Mouse (Mus musculus) lung, postnatal 0 days (tissue): ENCODE measurements around the gene Kndc1. TPM values are rescaled to one million over a fixed set of nuclear protein-coding genes. Genes with fewer than 3 reads are reported as not detected.
A peak's percentile ranks its signal among the peaks of the same experiment; 100 is the strongest.

ENCODE experiments used
- ATAC-seq: fragments of 200-750 bp; cut with Nextera tagmentation; 2 replicates; pipeline ENCODE4 v1.8.0; 2017; ENCODE audit warnings: moderate library complexity
- DNase-seq: peaks from one replicate; pipeline ENCODE4 v3.0.0-alpha.2; 2016; ENCODE audit warnings: low spot score
- H3K27ac ChIP-seq: fragments of 300-500 bp; sonication (generic); 2 replicates; pipeline ENCODE4 v1.5.1; 2014; ENCODE audit warnings: antibody characterized with exemption, mild to moderate bottlenecking, low read length, mixed read lengths
- H3K27me3 ChIP-seq: fragments of 300-500 bp; sonication (generic); replicated peaks from 2 replicates; pipeline ENCODE4 v1.6.1; 2014; ENCODE audit warnings: low read length, mixed read lengths; ENCODE audit not compliant: insufficient read depth
- H3K36me3 ChIP-seq: fragments of 300-500 bp; sonication (generic); 2 replicates; pipeline ENCODE4 v1.6.1; 2014; ENCODE audit warnings: low read length, mixed read lengths; ENCODE audit not compliant: insufficient read depth
- H3K4me1 ChIP-seq: fragments of 300-500 bp; sonication (generic); 2 replicates; pipeline ENCODE4 v1.6.1; 2014; ENCODE audit warnings: antibody characterized with exemption, low read depth, low read length, mixed read lengths; ENCODE audit not compliant: insufficient read depth
- H3K4me2 ChIP-seq: fragments of 300-500 bp; sonication (generic); replicated peaks from 2 replicates; pipeline ENCODE4 v1.6.1; 2014; ENCODE audit warnings: low read depth, mild to moderate bottlenecking, low read length, moderate library complexity, mixed read lengths
- H3K4me3 ChIP-seq: fragments of 300-500 bp; sonication (generic); 2 replicates; pipeline ENCODE4 v1.5.1; 2014; ENCODE audit warnings: low read depth, low read length
- H3K9ac ChIP-seq: fragments of 300-500 bp; sonication (generic); replicated peaks from 2 replicates; pipeline ENCODE4 v1.6.1; 2014; ENCODE audit warnings: low read depth, mild to moderate bottlenecking
- H3K9me3 ChIP-seq: fragments of 300-500 bp; sonication (generic); 2 replicates; pipeline ENCODE4 v1.6.1; 2016; ENCODE audit warnings: low read length, mixed read lengths
- CTCF ChIP-seq: IDR thresholded peaks from 2 replicates; pipeline ENCODE4 v1.5.1; 2016; ENCODE audit warnings: antibody characterized with exemption, mild to moderate bottlenecking
- EP300 ChIP-seq: IDR thresholded peaks from 2 replicates; pipeline ENCODE4 v1.6.1; 2016; ENCODE audit warnings: antibody characterized with exemption, mild to moderate bottlenecking, control low read depth
- WGBS: fragments of 180-500 bp; shearing (Covaris S2); extraction: QIAGEN DNeasy Blood & Tissue Kit; methylation state at CpG from one replicate; pipeline ENCODE4 v1.1.7; 2014; 5-methylcytosine and 5-hydroxymethylcytosine counted together
- polyA plus RNA-seq: library from polyadenylated mRNA; unstranded; fragments of >200 nt; fragmentation: Nextera tagmentation; extraction: Ambion mirVana; gene quantifications from 2 replicates; pipeline ENCODE4 v1.2.1, GENCODE M21; 2015

Kndc1 gene
- polyA plus RNA-seq, 1 experiment from 2014 or later: 0.97 TPM

DNA sequence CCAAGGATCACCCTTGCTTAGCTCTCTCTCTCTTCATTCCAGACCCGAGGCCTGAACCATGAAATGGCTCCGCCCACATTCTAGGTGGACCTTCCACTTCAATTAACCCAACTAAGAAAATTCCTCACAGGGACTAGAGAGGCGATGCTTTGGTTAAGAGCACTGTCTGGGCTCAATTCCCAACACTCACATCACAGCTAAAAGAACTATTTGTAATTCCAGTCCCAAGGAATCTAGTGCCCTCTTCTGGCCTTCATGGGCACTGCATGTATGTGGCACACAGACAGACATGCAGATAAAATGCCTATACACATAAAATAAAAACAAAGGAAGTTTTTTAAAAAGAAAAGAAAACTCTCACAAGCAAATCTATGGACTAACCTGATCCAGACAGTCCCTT lies 33.1 kb upstream of the Kndc1 start:
- Histone ChIP-seq H3K27me3 (no peaks in the 10 kb centered on the region), H3K4me1 (no peaks in the 10 kb centered on the region), H3K9me3 (no peaks in the 10 kb centered on the region), H3K4me3 (no peak overlapping the region), H3K4me2 (no peak overlapping the region), H3K27ac (no peak overlapping the region), H3K36me3 (no peaks in the 10 kb centered on the region), H3K9ac (no peak overlapping the region)
- WGBS: 33% methylated on average over 3 of the region's 3 CpGs
- TF ChIP-seq CTCF (peak; percentile 84), EP300 (no peak)
- DNase-seq: peak; percentile 57
- no peak for ATAC-seq

DNA sequence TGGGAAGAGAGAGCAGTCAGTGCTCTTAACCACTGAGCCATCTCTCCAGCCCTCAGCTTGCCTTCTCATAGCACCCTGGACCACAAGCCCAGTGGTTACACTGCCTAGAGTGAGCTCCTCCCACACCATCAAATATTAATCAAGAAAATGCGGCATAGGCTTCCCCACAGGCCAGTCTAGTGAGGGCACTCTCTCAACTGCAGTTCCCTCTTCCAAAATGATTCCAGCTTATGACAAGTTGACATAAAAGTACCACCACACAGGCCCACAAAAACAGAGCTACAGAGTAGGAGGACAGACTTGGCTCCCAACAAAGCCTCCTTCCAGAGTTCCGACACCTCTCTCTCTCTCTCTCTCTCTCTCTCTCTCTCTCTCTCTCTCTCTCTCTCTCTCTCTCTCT lies 31.4 kb upstream of the Kndc1 start:
- no peaks in the 10 kb centered on the region for H3K36me3 ChIP-seq
- no peak overlapping the region for H3K4me2 ChIP-seq
- H3K9ac ChIP-seq: no peak overlapping the region
- 57% methylated on average over 2 of the region's 2 CpGs for whole genome bisulfite sequencing
- DNase-seq: no peak
- H3K4me3 ChIP-seq: no peak overlapping the region
- no peaks in the 10 kb centered on the region for H3K4me1 ChIP-seq
- H3K9me3 ChIP-seq: no peaks in the 10 kb centered on the region
- no peak for ATAC-seq
- H3K27me3 ChIP-seq: no peaks in the 10 kb centered on the region
- TF ChIP-seq EP300: no peak
- TF ChIP-seq CTCF: no peak
- no peak overlapping the region for H3K27ac ChIP-seq

DNA sequence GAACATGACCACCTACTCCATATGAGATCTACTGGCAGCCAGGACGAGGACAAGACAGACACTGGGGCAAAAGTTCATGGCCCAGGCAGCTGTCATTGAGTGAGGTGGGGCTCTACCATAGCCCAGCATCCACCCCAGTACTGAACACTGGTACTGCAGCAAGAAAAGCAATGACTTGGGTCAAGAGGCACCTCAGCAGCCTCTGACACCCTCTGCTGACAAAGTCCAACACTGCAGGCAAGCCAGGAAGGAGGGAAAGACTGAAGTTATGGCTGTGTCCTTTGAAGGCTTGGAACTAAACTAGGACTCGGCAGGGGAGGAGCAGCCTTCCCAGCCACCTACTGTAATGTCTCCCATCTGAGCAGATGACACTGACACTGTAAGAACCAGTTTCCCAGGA lies 30.2 kb upstream of the Kndc1 start:
- 24% methylated on average over 2 of the region's 2 CpGs for WGBS
- Histone ChIP-seq H3K9me3 (no peaks in the 10 kb centered on the region), H3K27me3 (no peaks in the 10 kb centered on the region), H3K27ac (no peak overlapping the region), H3K4me3 (no peak overlapping the region), H3K9ac (no peak overlapping the region), H3K36me3 (no peaks in the 10 kb centered on the region), H3K4me2 (no peak overlapping the region), H3K4me1 (no peaks in the 10 kb centered on the region)
- no peak for DNase-seq
- no peak for TF ChIP-seq EP300
- peak; percentile 47 for TF ChIP-seq CTCF
- no peak for ATAC-seq

DNA sequence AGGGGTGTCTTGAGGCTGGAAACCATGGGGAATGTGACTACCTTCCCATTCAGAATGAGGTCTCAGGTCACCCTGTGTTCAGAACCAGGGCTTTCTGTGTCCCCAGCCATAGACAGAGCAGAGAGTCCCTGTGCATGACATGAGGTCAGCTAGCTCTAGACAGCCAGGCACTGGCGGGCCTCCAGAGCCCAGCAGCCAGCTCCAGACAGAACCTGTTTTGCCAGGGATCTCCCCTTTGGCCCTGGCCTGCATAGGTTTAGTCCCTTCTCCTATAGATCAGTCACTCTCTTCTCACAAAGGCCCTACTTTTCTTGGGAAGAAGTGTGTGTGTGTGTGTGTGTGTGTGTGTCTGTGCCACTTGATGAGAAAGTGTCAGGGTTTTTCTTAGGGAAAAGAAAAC lies 29.6 kb upstream of the Kndc1 start:
- WGBS: 82% methylated on average over 1 of the region's 1 CpGs
- TF ChIP-seq CTCF (no peak), EP300 (no peak)
- H3K27me3 ChIP-seq: no peaks in the 10 kb centered on the region
- H3K36me3 ChIP-seq: no peaks in the 10 kb centered on the region
- no peak for DNase-seq
- no peak for ATAC-seq
- H3K27ac ChIP-seq: no peak overlapping the region
- no peak overlapping the region for H3K4me3 ChIP-seq
- no peaks in the 10 kb centered on the region for H3K4me1 ChIP-seq
- no peak overlapping the region for H3K9ac ChIP-seq
- no peak overlapping the region for H3K4me2 ChIP-seq
- no peaks in the 10 kb centered on the region for H3K9me3 ChIP-seq

DNA sequence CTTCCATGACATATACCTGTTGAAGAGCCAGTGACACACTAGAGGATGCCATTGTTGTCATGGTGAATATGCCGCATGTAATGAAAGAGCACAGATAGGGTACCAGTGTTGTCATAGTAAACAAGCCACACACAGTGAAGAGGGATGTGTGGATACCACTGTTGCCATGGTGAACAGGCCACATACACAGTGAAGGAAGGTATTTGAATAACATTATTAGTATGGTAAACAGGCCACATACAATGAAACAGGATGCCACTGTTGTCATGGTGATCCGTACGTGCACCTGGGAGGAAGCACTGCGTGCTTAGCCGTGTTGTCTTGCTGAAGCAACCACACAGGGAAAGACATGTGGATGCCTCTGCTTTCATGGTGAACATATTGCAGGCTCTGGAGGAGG lies 23.5 kb upstream of the Kndc1 start:
- Histone ChIP-seq H3K4me2 (no peak overlapping the region), H3K27me3 (no peaks in the 10 kb centered on the region), H3K9ac (no peak overlapping the region), H3K9me3 (no peaks in the 10 kb centered on the region), H3K27ac (no peak overlapping the region), H3K36me3 (no peaks in the 10 kb centered on the region), H3K4me1 (no peaks in the 10 kb centered on the region), H3K4me3 (no peak overlapping the region)
- no peak for ATAC-seq
- no peak for DNase-seq
- TF ChIP-seq EP300 (no peak), CTCF (no peak)
- WGBS: 79% methylated on average over 5 of the region's 5 CpGs

DNA sequence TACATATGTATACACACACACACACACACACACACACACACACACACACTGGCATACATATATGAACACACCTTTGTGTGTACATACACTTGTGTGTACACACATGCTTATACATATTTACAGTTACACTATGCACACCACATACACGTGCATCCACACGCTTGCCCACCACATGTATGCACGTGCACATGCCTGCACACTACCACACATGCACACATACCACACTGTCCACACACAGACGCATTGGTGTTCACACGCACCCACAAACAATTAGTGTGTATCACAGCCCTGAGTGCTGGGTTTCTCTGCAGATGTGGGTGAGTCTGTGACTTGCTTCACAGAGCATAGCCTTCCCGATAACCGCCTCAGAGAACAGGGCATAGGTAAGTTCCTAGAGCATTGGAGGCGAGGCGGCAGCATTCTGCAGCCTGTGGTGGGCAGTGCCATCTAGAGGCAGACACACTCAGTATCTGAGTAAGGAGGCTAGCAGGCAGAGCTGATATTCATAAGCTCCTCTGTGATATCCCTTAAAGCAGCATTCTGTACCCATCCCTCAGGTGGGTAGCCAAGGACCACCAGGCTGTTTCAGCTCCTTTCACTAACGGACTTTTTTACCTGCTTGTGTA lies 17.2 kb upstream of the Kndc1 start:
- DNase-seq: no peak
- TF ChIP-seq CTCF (peak; percentile 58), EP300 (no peak)
- Histone ChIP-seq H3K36me3 (no peaks in the 10 kb centered on the region), H3K27ac (no peak overlapping the region), H3K4me1 (no peaks in the 10 kb centered on the region), H3K27me3 (no peaks in the 10 kb centered on the region), H3K9me3 (no peaks in the 10 kb centered on the region), H3K9ac (no peak overlapping the region), H3K4me3 (no peak overlapping the region), H3K4me2 (no peak overlapping the region)
- 64% methylated on average over 10 of the region's 10 CpGs for WGBS
- no peak for ATAC-seq

DNA sequence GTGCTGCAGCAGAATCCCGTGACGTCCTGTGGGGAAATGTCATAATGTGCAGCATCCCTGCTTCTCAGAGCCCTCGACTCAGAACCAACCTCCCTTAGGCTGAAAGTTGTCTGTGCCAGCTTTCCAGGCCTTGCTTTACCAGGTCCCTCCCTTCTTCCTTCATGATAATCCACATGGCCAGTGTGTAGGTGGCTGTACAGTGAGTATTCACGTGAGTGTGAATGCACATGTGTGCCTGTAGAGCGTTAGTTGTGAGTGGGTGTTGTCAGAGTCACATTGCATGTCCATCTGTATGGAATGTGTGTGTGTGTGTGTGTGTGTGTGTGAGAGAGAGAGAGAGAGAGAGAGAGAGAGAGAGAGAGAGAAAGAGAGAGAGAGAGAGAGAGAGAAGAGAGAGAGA lies 16.4 kb upstream of the Kndc1 start:
- Histone ChIP-seq H3K4me2 (no peak overlapping the region), H3K4me1 (no peaks in the 10 kb centered on the region), H3K4me3 (no peak overlapping the region), H3K27me3 (no peaks in the 10 kb centered on the region), H3K9ac (no peak overlapping the region), H3K9me3 (no peaks in the 10 kb centered on the region), H3K27ac (no peak overlapping the region), H3K36me3 (no peaks in the 10 kb centered on the region)
- 65% methylated on average over 5 of the region's 5 CpGs for WGBS
- TF ChIP-seq EP300 (no peak), CTCF (no peak)
- DNase-seq: no peak
- no peak for ATAC-seq
